Mouse (Mus musculus): ENCODE results near the gene Slc12a8.

Gene Slc12a8

DNA sequence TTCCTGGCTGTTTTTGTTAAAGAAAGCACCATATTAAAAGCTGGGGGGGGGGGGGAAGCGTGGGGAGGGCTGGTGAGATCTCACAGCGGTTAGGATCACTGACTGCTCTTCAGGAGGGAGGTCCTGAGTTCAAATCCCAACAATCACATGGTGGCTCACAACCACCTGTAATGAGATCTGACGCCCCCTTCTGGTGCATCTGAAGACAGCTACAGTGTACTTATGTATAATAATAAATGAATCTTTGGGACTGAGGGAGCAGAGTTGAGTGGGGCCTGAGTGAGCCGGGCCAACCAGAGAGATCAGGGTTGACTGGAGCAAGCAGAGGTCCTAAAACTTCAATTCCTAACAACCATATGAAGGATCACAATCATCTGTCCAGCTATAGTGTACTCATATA lies 155.1 kb downstream of the Slc12a8 start:
- no peak for DNase-seq (ENCODE audit: low read depth in 2 of 2, low spot score in 2 of 2)

DNA sequence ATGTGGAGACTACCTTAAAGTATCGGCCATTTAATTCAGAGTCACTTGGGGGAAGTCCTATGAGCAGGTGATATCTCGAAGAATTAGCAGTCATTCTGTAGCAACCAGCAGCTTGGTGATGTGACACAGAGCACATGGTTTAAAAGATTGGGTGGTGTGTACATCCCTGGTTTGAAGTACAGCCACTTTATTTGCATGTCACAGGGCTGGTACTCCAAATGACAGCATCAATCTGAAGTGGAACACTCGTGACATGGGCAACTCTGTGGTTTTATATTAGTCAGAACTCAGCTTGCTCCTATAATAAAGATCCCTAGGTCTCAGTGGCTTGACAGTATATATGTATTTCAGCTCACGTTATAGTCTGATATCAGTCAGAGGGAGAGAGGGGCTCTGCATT lies 155.5 kb downstream of the Slc12a8 start:
- DNase-seq (ENCODE audit: low read depth in 2 of 2, low spot score in 2 of 2), result no peak

DNA sequence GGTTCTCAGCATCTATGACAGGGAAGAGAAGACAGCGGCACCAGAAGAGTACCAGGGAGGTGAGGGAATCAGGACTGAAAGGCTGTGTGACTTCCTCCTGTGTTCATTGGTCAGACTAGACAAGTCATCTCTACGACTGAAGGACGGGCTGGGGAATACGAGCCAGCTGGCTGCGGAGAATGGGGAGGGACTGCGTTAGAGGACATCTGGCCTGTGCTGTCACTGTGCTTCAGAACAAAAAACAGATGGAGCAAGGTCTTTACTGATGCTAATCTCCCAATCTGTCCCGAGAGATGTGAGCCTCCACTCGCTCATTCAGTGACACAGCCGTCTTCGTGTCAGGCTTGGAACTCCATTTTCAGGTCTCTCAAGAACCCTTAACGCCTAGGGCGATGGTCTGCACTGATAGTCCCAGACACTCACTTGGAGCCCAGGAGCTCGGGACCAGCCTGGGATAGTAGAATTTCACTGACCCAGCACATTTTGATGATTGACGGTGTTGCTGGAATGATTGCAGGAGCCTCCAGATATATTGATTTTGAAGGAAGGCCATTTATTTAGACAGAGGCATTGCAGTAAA lies 156.5 kb downstream of the Slc12a8 start:
- no peak for DNase-seq (ENCODE audit: low read depth in 2 of 2, low spot score in 2 of 2)

DNA sequence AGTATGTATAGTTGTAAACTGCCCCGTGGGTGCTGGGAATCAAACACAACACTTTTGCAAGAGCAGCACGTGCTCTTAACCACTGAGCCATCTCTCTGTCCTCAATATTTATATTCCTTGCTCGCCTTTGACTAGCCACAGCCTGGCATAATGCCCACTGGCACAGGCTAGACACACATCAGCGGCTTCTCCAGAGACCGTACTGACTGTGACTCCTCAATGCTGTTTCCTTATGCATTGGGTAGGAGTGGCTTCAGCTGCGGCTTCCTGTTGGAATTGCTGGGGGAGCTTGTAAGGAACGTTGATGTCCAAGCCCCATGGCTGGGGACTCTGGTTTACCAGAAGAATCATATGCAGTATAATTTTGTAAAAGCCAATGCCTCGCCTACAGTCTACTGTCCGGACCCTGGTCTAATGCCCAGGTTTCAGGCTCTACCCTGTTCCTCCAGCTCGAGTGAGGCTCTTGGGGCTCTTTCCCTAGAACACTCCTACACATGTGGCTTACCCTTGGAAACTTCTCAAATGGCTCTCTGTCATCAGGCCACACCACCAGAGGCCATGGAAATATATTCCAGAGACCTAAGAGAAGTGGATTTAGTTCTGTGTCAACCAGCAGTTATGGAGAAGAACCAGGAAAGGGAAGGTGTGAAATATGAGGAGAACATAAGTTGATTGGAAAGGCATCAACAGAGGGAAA lies 158.2 kb downstream of the Slc12a8 start:
- DNase-seq (ENCODE audit: low read depth in 2 of 2, low spot score in 2 of 2), result no peak

DNA sequence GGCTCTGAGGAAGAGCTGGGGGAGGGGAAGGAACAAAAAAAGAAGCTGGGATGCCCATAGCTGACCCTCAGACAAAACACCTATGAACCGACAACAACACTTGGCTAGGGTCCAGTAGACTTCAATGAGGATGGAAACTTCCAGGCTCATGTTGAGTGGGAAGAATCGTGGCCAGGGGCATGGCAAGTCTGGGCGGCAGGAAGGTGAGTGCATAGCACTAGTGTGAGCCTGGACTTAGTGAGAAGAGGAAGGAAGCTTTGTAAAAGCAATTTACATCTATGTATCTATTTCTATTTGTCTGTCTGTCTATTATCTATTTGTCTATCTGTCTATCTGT lies 158.7 kb downstream of the Slc12a8 start:
- DNase-seq (ENCODE audit: low read depth in 2 of 2, low spot score in 2 of 2), result no peak

DNA sequence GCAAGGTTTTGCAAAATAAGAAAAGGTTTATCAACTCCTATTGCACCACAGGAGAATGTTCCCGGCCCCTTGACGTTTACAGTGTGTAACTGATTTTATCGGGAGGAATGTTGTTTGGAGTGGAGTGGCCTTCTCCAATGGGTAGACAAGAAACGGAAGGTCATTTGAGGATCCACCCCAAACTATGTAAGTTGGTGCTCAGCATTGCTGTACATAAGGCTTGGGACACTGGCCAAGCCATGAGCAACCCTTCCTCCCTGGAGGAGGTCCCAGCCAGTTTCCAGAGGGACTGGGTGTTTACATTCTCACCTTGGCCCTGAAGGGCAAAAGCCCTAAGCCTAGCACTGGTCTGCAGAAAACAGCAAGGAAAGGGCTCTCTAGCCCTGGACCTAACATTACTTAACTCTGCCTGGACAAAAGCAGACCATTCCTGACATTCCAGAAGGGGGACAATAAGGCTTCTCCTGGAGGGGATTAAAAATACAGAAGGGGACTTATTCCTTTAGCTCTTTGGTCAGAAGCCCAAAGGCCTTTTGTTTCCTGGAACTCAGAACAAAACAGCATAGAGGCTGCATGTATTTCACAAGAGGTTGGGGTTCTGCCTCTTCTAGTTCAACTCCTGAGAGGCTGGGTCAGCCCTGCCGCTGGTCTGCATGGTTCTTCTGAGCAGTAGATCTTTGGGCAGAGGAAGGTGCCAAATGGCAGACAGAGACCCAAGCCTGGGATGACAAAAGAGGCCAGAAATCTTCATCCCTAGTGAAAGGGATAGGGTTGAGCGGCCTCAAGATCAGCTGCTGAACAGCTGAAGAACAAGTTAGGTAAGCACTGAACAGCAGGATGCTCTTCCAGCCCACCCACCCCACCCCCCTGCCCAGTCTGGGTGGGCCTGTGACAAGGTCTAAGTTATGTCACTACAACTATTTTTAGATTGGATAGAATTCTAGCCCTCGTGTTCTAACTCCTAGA lies 159.5 kb downstream of the Slc12a8 start:
- no peak for DNase-seq (ENCODE audit: low read depth in 2 of 2, low spot score in 2 of 2)

DNA sequence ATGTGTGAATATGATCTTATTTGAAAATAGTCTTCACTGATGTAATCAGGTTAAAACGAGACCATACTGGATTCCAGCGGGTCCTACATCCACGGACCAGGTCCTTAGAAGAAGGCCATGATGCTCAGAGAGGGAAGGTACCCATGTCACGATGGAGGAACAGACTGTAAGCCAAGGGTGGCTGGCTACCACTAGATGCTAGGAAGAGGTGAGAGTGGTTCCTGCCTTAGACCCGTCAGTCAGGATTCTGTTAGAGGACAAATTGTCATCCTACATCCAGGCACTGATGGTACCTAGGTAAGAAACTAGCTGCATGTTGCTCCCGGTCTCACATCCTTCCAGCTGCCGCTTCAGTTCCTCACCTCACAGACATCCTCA lies 160.2 kb downstream of the Slc12a8 start:
- DNase-seq (ENCODE audit: low read depth in 2 of 2, low spot score in 2 of 2), result no peak

DNA sequence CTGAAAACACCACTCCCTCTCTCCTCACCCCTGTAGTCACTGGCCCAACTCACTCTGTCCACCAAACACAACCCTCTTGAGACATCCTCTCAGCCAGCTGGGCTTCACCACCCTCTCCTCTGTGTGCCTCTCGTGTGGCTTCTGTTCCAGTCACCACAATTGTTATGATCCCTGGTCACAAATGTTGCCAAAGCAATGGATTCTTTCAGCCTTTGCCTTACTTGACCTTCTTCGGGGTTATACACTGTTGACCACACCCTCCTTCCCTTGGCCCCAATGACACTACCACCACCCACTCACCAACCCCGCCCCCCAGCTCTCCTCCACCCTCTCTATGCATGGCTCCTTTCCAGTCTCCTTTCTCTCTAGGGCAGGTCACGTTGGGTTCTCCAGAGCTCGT lies 160.8 kb downstream of the Slc12a8 start:
- DNase-seq (ENCODE audit: low read depth in 2 of 2, low spot score in 2 of 2), result no peak

DNA sequence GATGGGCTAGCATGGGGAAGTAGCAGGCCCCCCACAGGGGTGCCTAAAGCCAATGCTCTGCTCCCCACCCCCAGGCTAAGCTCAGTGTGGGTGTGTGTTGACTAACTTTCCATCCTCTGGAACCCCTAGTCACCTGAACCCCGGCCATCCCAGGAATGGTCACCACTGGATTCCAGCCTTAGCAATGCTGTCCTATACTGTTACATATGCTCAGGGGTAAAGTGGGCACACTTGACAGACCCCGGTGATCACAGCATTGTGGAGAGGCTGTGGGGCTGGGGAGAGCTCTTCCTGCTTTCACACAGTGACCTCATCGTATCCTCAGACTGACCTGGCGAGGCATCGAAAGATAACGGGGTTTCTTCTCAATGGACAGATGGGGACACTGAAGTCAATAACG lies 163.1 kb downstream of the Slc12a8 start:
- no peak for DNase-seq (ENCODE audit: low read depth in 2 of 2, low spot score in 2 of 2)

DNA sequence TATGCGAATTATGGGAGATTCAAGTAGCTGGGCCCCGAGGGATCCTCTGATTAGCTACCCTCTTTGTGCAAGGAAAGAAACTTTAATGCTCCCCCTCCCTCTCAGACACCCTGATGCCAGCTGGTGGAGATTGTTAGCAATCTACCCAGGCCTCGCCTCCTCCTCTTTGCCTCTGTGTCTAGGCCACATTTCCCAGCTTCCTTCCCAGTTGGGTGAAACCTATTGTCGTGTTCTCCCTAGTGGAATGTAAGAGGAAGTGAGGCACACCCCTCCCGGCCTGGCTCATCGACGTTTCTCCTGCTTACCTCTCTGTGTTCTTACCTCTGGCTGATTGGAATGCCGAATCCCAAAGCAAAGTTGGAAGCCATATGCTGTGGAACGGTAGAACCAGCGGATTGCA lies 163.7 kb downstream of the Slc12a8 start:
- DNase-seq (ENCODE audit: low read depth in 2 of 2, low spot score in 2 of 2), result no peak

DNA sequence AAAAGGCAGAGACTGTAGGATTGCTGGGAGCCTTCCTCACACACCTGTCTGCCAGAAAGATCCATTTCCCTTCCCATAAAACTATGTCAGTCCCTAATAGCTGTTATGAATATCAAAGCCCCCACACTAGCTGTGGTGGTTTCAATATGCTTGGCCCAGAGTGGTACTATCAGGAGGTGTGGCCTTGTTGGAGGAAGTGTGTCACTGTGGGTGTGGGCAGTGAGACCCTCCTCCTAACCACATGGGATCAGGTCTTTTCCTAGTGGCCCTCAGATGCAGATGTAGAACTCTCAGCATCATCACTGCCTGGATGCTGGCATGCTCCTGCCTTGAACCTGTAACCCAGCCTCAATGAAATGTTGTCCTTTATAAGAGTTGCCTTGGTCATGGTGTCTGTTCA lies 164.5 kb downstream of the Slc12a8 start:
- DNase-seq (ENCODE audit: low read depth in 2 of 2, low spot score in 2 of 2), result no peak

DNA sequence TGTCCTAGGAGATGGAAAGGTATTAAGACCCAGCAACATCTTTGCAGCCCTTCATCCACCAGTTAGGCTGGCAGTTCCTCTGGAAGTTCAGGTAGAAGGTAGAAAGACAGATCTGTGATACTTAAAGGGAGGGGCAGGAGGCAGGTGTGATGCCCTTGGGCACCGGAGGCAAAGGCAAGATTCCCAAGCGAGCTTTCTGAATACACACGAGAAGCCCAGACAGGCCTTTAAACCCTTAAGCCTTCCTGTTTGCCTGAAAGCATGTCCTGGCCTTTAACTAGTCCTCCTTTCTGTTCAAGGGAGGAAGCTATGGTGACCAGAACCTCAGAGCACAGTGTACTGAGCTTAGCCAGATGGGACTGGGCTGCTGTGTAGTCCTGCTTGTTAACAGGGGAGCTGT lies 165.5 kb downstream of the Slc12a8 start:
- DNase-seq (ENCODE audit: low read depth in 2 of 2, low spot score in 2 of 2), result no peak

DNA sequence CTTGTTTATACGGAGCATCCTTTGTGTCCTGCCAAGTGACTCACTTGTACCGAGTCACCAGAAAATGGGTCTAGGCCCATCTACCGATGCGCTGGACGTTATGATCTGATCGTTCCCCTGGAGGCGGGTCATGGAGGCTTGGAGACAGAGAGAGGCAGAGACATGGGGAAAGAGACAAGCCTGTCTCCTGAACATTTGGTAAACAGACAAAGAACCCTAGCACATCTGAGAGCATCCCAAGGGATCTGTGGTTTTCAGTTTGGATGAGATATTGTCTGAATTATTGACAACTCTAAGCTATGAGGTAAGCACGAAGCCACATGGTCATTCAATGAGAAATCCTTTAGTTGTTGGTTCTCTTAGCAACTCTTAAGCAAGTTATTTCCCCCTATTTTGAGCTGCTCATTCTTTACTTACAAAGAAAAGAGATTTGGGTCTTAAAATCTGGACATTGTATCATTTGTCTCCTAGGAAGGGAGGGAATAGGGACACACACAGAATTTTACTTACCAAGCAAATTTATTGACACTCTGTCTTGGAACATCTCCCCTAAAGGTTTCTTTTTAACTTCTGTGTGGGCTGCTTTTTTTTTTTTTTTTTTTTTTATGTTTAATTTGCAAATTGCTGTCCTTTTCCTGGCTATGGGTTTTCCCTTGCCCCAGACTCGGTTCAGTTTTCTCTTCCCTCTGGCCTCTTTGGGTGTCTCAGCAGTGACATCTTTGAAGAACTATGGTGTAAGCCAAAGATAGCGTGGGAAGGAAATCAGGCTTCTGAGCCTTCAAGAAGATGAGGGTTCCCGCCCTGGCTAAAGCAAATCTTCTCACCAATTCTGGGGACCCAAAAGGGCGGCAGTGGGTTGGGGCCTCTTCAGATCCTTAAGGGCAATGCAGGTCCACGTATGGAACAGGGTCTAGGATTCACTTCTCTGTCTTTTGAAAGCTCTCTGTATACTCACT lies 166.4 kb downstream of the Slc12a8 start:
- no peak for DNase-seq (ENCODE audit: low read depth in 2 of 2, low spot score in 2 of 2)

DNA sequence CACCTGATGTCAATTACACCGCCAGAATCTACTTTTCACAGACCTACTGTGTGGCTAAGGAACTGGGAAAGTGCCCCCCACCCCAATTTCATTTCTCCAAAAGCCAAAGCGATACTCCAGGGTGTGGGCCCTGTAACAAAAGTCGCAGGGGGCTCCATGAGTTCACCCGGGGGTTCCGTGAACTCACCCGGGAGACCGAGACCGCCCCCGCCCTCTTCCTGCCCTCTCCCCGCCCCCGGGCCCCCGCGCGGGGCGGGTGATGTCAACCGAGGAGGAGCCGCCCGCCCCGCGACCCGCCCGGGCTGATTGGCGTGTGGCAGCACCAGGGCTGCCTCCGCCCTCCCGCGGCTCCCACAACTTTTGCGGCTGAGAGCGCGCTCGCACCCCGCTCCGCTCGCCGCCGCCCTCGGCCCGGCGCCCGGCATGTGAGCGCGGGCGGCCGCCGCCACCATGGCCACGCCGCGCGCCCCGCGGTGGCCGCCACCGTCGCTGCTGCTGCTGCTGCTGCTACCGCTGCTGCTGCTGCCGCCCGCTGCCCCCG lies 167.1 kb downstream of the Slc12a8 start, which contains the start of gene Heg1:
TSS of gene Heg1 (plus strand) at position 209 of the 541 bp plus-strand sequence.
- peak; percentile 66 to 75 for DNase-seq (ENCODE audit: low read depth in 2 of 2, low spot score in 2 of 2)

DNA sequence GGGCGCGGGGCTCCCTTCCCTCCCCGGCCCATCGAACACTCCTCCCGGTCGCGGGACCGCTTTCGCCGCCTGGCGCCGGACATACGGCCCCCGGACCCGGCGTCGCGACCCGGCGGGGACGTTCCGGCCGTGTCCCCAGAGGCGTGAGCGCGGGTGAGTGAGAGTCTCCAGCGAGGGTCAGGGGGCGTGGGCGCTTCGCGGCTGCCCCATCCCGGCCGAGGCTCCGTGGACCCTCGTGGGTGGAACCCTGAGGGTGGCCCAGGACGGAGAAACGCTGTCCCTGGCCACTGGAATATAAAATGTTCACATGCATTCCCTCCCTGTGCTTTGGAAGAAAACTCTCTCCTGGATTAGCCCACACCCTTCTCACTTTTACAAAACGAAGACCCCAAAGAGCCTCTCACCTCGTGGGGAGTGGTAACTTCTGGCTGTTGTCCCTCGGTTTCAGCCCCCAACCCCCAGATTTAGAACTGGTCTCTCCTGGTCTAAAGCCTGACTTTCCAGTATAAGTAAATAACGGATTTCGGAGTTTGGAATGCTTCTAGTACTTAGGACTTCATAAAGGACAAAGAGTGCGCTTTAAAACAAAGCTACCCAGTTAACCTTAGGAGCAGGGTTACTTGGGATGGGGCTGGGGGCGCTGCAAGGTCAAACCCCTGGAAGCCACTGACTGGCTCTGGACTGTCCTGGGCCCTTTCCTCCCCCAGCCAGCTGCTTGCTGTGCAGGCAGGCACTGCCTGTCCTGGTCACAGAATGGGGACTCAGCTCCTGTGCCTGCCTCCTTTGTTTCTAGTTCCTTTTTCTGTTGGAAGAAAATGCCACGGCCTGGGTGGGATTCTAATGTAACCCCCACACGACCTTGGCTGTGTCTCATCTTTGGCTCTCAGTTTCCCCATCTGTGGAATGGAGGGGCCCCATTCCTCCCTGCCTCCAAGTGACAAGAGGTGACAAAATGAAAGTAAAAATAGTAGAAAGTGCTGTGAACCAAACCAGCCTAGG lies 167.9 kb downstream of the Slc12a8 start:
- no peak for DNase-seq (ENCODE audit: low read depth in 2 of 2, low spot score in 2 of 2)

DNA sequence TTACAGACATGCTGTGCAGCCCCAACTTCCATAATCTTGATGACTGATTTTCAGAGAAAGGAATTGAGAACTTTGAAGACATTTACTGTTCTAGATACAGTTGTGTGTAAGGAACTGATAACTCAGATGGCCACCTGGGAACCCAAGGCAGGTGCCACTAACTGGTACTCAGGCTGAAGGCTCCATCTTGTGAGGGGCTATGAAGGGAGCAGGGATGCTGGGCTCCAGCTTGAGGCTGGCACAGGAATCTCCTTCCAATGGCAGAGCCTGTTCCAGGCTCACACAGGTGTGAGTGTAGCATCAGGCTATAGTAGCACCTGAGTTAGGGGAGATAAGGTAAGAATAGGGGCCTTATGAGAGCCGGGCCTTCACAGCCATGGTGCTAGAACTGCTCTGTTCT lies 168.9 kb downstream of the Slc12a8 start:
- DNase-seq (ENCODE audit: low read depth in 2 of 2, low spot score in 2 of 2), result no peak

DNA sequence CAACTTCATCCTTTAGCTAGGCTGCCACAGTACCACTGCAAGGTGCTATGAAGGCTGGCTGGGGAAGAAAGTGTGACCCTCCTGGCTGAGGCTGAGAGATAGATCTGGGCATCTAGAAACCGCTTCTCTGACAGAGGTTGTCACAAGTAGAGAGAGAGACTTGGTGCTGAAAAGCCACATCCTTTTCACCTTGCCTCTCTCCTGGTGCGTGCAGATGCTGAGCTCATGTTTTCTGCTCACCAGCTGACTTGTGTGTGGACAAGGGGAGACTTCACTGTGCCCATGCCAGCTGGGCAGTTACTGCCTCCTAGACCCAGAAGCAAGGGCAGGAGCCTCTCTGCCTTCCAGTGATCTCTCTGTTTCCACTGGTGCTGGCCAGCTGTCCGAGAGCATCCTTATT lies 170.6 kb downstream of the Slc12a8 start:
- peak; percentile 46 to 52 for DNase-seq (ENCODE audit: low read depth in 2 of 2, low spot score in 2 of 2)

DNA sequence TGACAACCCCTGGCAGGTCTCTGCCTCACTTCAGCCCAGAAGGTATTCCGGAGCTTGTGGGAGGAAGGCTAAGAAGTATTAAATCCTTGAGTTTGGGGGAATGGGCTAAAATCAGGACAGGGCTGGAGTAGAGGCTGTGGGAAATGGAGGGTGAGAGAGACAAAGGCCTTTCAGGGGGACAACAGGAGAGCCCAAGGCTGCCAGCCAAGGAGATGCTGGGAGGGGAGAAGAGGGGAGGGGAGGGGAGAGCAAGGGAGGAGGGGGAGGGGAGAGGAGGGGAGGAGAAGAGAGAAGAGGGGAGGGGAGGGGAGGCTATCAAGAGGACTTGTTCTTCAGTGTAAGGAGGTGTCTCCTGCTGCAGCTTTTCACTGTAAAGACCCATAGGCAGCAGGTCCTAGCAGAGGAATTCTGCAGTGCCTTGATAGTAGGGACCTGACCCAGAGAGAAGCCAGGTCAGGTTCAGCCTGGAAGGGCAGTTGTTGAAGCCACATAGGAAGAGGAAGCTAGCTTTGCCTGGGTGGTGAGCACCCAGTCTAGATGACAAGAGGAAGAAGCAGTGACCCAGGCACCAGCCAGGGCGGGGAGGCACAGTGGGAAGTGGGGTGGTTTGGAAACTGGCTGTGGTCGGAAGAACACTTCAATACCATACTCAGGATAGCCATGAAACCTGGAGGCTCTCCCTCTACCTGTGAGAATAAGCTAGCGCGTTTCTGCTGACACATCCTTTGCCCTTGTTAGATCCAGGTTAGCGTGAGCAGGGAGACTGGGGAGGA lies 174.0 kb downstream of the Slc12a8 start:
- DNase-seq (ENCODE audit: low read depth in 2 of 2, low spot score in 2 of 2), result no peak

DNA sequence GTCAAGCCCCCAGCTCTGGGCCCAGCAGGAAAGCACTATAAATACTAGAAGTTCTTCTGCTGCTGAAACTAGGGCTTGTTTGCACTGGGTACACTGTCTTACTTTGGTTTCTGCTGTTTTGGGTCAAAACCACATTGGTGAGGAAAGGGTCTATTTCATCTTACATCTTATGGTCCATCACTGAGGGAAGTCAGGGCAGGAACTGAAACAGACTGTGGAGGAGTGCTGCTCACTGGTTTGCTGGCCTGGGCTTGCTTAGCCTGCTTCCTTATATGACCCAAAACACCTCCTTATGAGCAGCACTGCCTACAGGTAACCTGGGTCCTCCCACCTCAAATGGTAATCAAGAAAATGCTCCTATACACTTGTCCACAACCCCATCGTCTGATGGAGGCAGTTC lies 176.4 kb downstream of the Slc12a8 start:
- no peak for DNase-seq (ENCODE audit: low read depth in 2 of 2, low spot score in 2 of 2)

All from CD8-positive naive resting alpha-beta T cell, adult 2 months (primary cell).